Mouse (Mus musculus) intestine, postnatal 0 days (tissue): ENCODE measurements at regions not wholly inside any gene's neighbourhood (a gene's known extent, or its start where the extent isn't known, plus 50 kb on each side); places are given as distances from the start of the nearest gene placed in this dataset.

Source experiments
- ATAC-seq: fragments of 200-750 bp; cut with Nextera tagmentation; 2 replicates; pipeline ENCODE4 v1.8.0; 2017; ENCODE audit warnings: mild to moderate bottlenecking, moderate TSS enrichment, moderate library complexity
- H3K27ac ChIP-seq: fragments of 300-500 bp; sonication (generic); 2 replicates; pipeline ENCODE4 v1.5.1; 2014; ENCODE audit warnings: mild to moderate bottlenecking, low read depth, low read length, moderate library complexity
- H3K27me3 ChIP-seq: fragments of 300-500 bp; sonication (generic); replicated peaks from 2 replicates; pipeline ENCODE4 v1.6.1; 2014; ENCODE audit warnings: low read length, mixed read lengths; ENCODE audit not compliant: control insufficient read depth, insufficient read depth
- H3K36me3 ChIP-seq: fragments of 300-500 bp; sonication (generic); 2 replicates; pipeline ENCODE4 v1.6.1; 2014; ENCODE audit warnings: mild to moderate bottlenecking, moderate library complexity; ENCODE audit not compliant: control insufficient read depth, insufficient read depth
- H3K4me1 ChIP-seq: fragments of 300-500 bp; sonication (generic); replicated peaks from 2 replicates; pipeline ENCODE4 v1.6.1; 2014; ENCODE audit warnings: antibody characterized with exemption, low read length, mixed read lengths; ENCODE audit not compliant: control insufficient read depth, insufficient read depth
- H3K4me2 ChIP-seq: fragments of 300-500 bp; sonication (generic); replicated peaks from 2 replicates; pipeline ENCODE4 v1.6.1; 2014; ENCODE audit warnings: low read depth, mild to moderate bottlenecking, moderate library complexity
- H3K4me3 ChIP-seq: fragments of 300-500 bp; sonication (generic); 2 replicates; pipeline ENCODE4 v1.5.1; 2014; ENCODE audit warnings: low read depth, low read length
- H3K9ac ChIP-seq: fragments of 300-500 bp; sonication (generic); 2 replicates; pipeline ENCODE4 v1.6.1; 2014; ENCODE audit warnings: mild to moderate bottlenecking, low read depth, low read length
- H3K9me3 ChIP-seq: fragments of 300-500 bp; sonication (generic); 2 replicates; pipeline ENCODE4 v1.6.1; 2016; ENCODE audit warnings: mixed run types; ENCODE audit not compliant: control insufficient read depth
- CTCF ChIP-seq: sonication (generic); IDR thresholded peaks from 2 replicates; pipeline ENCODE4 v1.5.1; 2016; ENCODE audit warnings: low read depth, mild to moderate bottlenecking, control low read depth, antibody characterized with exemption, moderate library complexity
- WGBS: fragments of 180-500 bp; shearing (Covaris S2); extraction: QIAGEN DNeasy Blood & Tissue Kit; methylation state at CpG from one replicate; pipeline ENCODE4 v1.1.7; 2014; 5-methylcytosine and 5-hydroxymethylcytosine counted together

GRCm38 (mm10) chr8:66623822-66624221, 64.1 kb downstream of the Npy5r start:
- ATAC-seq = no peak
- Histone ChIP-seq H3K4me2 (no peak overlapping the region), H3K36me3 (no peaks in the 10 kb centered on the region), H3K27me3 (no peaks in the 10 kb centered on the region), H3K27ac (no peak overlapping the region), H3K9ac (no peak overlapping the region), H3K4me1 (no peaks in the 10 kb centered on the region), H3K9me3 (no peaks in the 10 kb centered on the region), H3K4me3 (no peak overlapping the region)
- 65% methylated on average over 10 of the region's 10 CpGs for WGBS
- no peak for TF ChIP-seq CTCF
